Mouse (Mus musculus) liver, embryonic 14.5 days (tissue): ENCODE results near the gene Cdca4. TPM values are rescaled to one million over a fixed set of nuclear protein-coding genes. Genes with fewer than 3 reads are reported as not detected.

Experiments
- ATAC-seq: fragments of 200-750 bp; cut with Nextera tagmentation; 2 replicates; pipeline ENCODE4 v1.8.0; 2017; ENCODE audit warnings: moderate number of reproducible peaks, mild to moderate bottlenecking, moderate library complexity; ENCODE audit not compliant: insufficient read depth
- DNase-seq, 3 experiments: peaks; one replicate each; pipeline ENCODE4 v3.0.0-alpha.2; 2012 to 2013; ENCODE audit warnings: low read depth in 3 of 3, low spot score in 3 of 3
- H3K27ac ChIP-seq: fragments of 300-500 bp; sonication (generic); 2 replicates; pipeline ENCODE4 v1.5.1; 2014; ENCODE audit warnings: moderate library complexity, mild to moderate bottlenecking, control low read depth, inconsistent platforms
- H3K27me3 ChIP-seq: fragments of 300-500 bp; sonication (generic); 2 replicates; pipeline ENCODE4 v1.6.1; 2014; ENCODE audit warnings: mild to moderate bottlenecking, low read length, moderate library complexity; ENCODE audit not compliant: control insufficient read depth, insufficient read depth
- H3K36me3 ChIP-seq: fragments of 300-500 bp; sonication (generic); replicated peaks from 2 replicates; pipeline ENCODE4 v1.6.1; 2014; ENCODE audit warnings: low read depth; ENCODE audit not compliant: control insufficient read depth, insufficient read depth
- H3K4me1 ChIP-seq, 2 experiments: fragments of 200-500 bp in 1 of 2; fragments of 300-500 bp in 1 of 2; sonication (generic) in 1 of 2; replicated peaks; 2 replicates each; pipeline ENCODE4 v1.6.1; 2012 to 2014; ENCODE audit warnings: antibody characterized with exemption in 1 of 2, inconsistent platforms in 1 of 2, low read length in 1 of 2; ENCODE audit not compliant: control insufficient read depth in 2 of 2, insufficient read depth in 2 of 2
- H3K4me2 ChIP-seq: fragments of 300-500 bp; sonication (generic); 2 replicates; pipeline ENCODE4 v1.6.1; 2014; ENCODE audit warnings: low read depth, mild to moderate bottlenecking, control low read depth, moderate library complexity
- H3K4me3 ChIP-seq, 2 experiments: fragments of 200-500 bp in 1 of 2; fragments of 300-500 bp in 1 of 2; sonication (generic) in 1 of 2; 2 replicates each; pipeline ENCODE4 v1.5.1; 2012 to 2014; ENCODE audit warnings: low read depth in 2 of 2, low read length in 2 of 2, mild to moderate bottlenecking in 2 of 2, control low read depth in 1 of 2, inconsistent platforms in 1 of 2, moderate library complexity in 1 of 2; ENCODE audit not compliant: insufficient read depth in 1 of 2
- H3K9ac ChIP-seq: fragments of 300-500 bp; sonication (generic); replicated peaks from 2 replicates; pipeline ENCODE4 v1.6.1; 2014; ENCODE audit warnings: mild to moderate bottlenecking, control low read depth, moderate library complexity
- H3K9me3 ChIP-seq: fragments of 300-500 bp; sonication (generic); 2 replicates; pipeline ENCODE4 v1.6.1; 2016; ENCODE audit warnings: low read length, mixed read lengths; ENCODE audit not compliant: control insufficient read depth
- CTCF ChIP-seq: IDR thresholded peaks from 2 replicates; pipeline ENCODE4 v1.5.1; 2016; ENCODE audit warnings: antibody characterized with exemption, low read depth, control low read depth
- EP300 ChIP-seq: IDR thresholded peaks from 2 replicates; pipeline ENCODE4 v1.6.1; 2016; ENCODE audit warnings: antibody characterized with exemption, low read depth
- WGBS: fragments of 180-500 bp; shearing (Covaris S2); extraction: QIAGEN DNeasy Blood & Tissue Kit; methylation state at CpG from one replicate; pipeline ENCODE4 v1.1.7; 2014; ENCODE audit not compliant: insufficient replicate concordance; 5-methylcytosine and 5-hydroxymethylcytosine counted together
- polyA plus RNA-seq, 2 experiments: library from polyadenylated mRNA; depleted of rRNA in 1 of 2; stranded (reverse) in 1 of 2; unstranded in 1 of 2; fragments of >200 nt; fragmentation: Nextera tagmentation in 1 of 2; extraction: Ambion mirVana in 1 of 2; gene quantifications; 2 replicates each; pipeline versions ENCODE4 v1.2.1 to v1.2.3; 2012 to 2014

Cdca4 gene
- polyA plus RNA-seq, 2 experiments, result 39.9 to 61.3 TPM

DNA sequence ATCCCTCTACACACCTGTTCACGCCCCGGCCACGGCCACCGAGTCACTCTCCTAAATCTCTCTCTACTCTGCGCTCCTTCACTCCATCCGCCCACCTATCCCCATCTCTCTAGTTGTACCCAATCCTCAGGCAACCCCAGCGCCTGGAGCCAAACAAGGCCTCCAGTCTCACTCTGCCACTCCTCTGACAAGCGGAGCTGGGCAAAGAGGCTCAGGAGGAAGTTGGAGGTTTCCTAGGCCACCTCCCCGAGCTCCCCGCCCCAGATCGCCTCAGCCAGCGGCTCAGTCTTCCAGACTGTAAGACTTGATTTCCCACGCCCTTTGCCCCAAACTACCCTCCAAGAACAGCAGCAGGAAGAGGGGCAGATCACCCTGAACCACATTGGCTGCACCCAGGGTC, 41.6 kb upstream of the Cdca4 start:
- Histone ChIP-seq H3K4me3 (no peak overlapping the region), H3K9me3 (no peaks in the 10 kb centered on the region), H3K27ac (no peak overlapping the region), H3K4me2 (no peak overlapping the region), H3K27me3 (peaks cover 21% of the 10 kb centered on the region), H3K9ac (no peak overlapping the region), H3K36me3 (no peaks in the 10 kb centered on the region), H3K4me1 (peaks cover 0 to 5% of the 10 kb centered on the region in 2 experiments; a peak in 2 of 4 replicates)
- TF ChIP-seq CTCF (no peak), EP300 (no peak)
- 19% methylated on average over 13 of the region's 13 CpGs for WGBS
- ATAC-seq, result no peak
- DNase-seq, result no peak

- H3K9me3 ChIP-seq, result no peaks in the 10 kb centered on the region
- 5% methylated on average over 16 of the region's 16 CpGs for WGBS
- no peak overlapping the region for H3K4me3 ChIP-seq
- no peak overlapping the region for H3K27ac ChIP-seq
- peaks cover 12% of the 10 kb centered on the region for H3K27me3 ChIP-seq
- ATAC-seq (no peak), DNase-seq (no peak)
- TF ChIP-seq EP300 (no peak), CTCF (no peak)
- peaks cover 0 to 7% of the 10 kb centered on the region in 2 experiments; a peak in 2 of 4 replicates for H3K4me1 ChIP-seq
- H3K36me3 ChIP-seq, result no peaks in the 10 kb centered on the region
- H3K4me2 ChIP-seq, result no peak overlapping the region
- H3K9ac ChIP-seq, result no peak overlapping the region
These were observed 40.6 kb upstream of the Cdca4 start for GRCm38 (mm10) chr12:112869783-112870204.

- Histone ChIP-seq H3K4me3 (no peak within 1 kb of the TSS), H3K27ac (no peak within 1 kb of the TSS), H3K27me3 (no peaks in the 10 kb centered on the region; the same call in 1 of the 2 replicates), H3K9me3 (no peaks in the 10 kb centered on the region), H3K4me1 (peaks cover 0 to 7% of the 10 kb centered on the region in 2 experiments; a peak in 2 of 4 replicates), H3K9ac (no peak within 1 kb of the TSS), H3K4me2 (no peak within 1 kb of the TSS), H3K36me3 (no peaks in the 10 kb centered on the region)
- 47% methylated on average over 13 of the region's 13 CpGs for WGBS
- TF ChIP-seq CTCF (no peak), EP300 (no peak)
- DNase-seq (no peak), ATAC-seq (no peak)
These were observed 39.2 kb upstream of the Cdca4 start, which contains the start of gene Gpr132 for GRCm38 (mm10) chr12:112868178-112869087. Gpr132 (minus strand) TSS chr12:112868228.

GRCm38 (mm10) chr12:112867106-112867674, 38.0 kb upstream of the Cdca4 start:
- Histone ChIP-seq H3K4me3 (no peak overlapping the region), H3K36me3 (no peaks in the 10 kb centered on the region), H3K27me3 (no peaks in the 10 kb centered on the region; the same call in 1 of the 2 replicates), H3K9me3 (no peaks in the 10 kb centered on the region), H3K27ac (no peak overlapping the region), H3K4me2 (no peak overlapping the region), H3K4me1 (peaks cover 0 to 7% of the 10 kb centered on the region in 2 experiments; a peak in 2 of 4 replicates), H3K9ac (no peak overlapping the region)
- DNase-seq, result no peak
- no peak for TF ChIP-seq EP300
- TF ChIP-seq CTCF, result no peak
- no peak for ATAC-seq
- WGBS, result 42% methylated on average over 7 of the region's 7 CpGs

- DNase-seq (no peak), ATAC-seq (no peak)
- H3K9me3 ChIP-seq, result no peaks in the 10 kb centered on the region
- H3K4me1 ChIP-seq, result peaks cover 0 to 7% of the 10 kb centered on the region in 2 experiments; a peak in 2 of 4 replicates
- H3K36me3 ChIP-seq, result no peaks in the 10 kb centered on the region
- 67% methylated on average over 8 of the region's 8 CpGs for WGBS
- no peak overlapping the region for H3K4me3 ChIP-seq
- no peak overlapping the region for H3K27ac ChIP-seq
- TF ChIP-seq EP300 (no peak), CTCF (no peak)
- no peaks in the 10 kb centered on the region; the same call in 1 of the 2 replicates for H3K27me3 ChIP-seq
- no peak overlapping the region for H3K4me2 ChIP-seq
- no peak overlapping the region for H3K9ac ChIP-seq
These were observed 37.4 kb upstream of the Cdca4 start for GRCm38 (mm10) chr12:112866467-112867080.
